Mouse (Mus musculus): ENCODE data around the gene Cela2a. TPM values are rescaled to one million over a fixed set of nuclear protein-coding genes. Genes with fewer than 3 reads are reported as not detected.
"Not testable (repeated sequence)": the region's sequence is repeated elsewhere in the genome, so short reads cannot be mapped to it uniquely, and the experiment has no call there.

Cela2a gene
- polyA plus RNA-seq, 1 experiment from 2014 or later, result 754 TPM

GRCm38 (mm10) chr4:141787462-141787861 is 38.5 kb downstream of the Cela2a start:
- Histone ChIP-seq H3K4me2 (ENCODE audit: low read depth, low read length) (no peak overlapping the region), H3K36me3 (ENCODE audit: control insufficient read depth, insufficient read depth, low read length) (peaks cover 7% of the 10 kb centered on the region; the same call in 1 of the 2 replicates), H3K27ac (ENCODE audit: low read length) (no peak overlapping the region), H3K9me3 (replicated peaks; ENCODE audit: control insufficient read depth, low read length) (no peaks in the 10 kb centered on the region), H3K27me3 (ENCODE audit: control insufficient read depth, insufficient read depth, low read length) (no peaks in the 10 kb centered on the region), H3K4me3 (replicated peaks; ENCODE audit: low read length) (no peak overlapping the region), H3K4me1 (ENCODE audit: control insufficient read depth, insufficient read depth, low read length) (peaks cover 10% of the 10 kb centered on the region), H3K9ac (ENCODE audit: low read length) (no peak overlapping the region)
- no peak for ATAC-seq (ENCODE audit: insufficient read depth, low FRiP score)
- 91% methylated on average over 7 of the region's 7 CpGs for WGBS

GRCm38 (mm10) chr4:141787046-141787445 is 38.9 kb downstream of the Cela2a start:
- Histone ChIP-seq H3K27me3 (ENCODE audit: control insufficient read depth, insufficient read depth, low read length) (no peaks in the 10 kb centered on the region), H3K36me3 (ENCODE audit: control insufficient read depth, insufficient read depth, low read length) (peaks cover 7% of the 10 kb centered on the region; the same call in 1 of the 2 replicates)

GRCm38 (mm10) chr4:141786141-141786540 is 39.8 kb downstream of the Cela2a start:
- H3K36me3 ChIP-seq (ENCODE audit: control insufficient read depth, insufficient read depth, low read length), result peaks cover 10% of the 10 kb centered on the region; the same call in 1 of the 2 replicates
- H3K4me2 ChIP-seq (ENCODE audit: low read depth, low read length), result no peak overlapping the region
- 87% methylated on average over 13 of the region's 13 CpGs for WGBS

More at GRCm38 (mm10) chr4:141787046-141787445, 38.9 kb downstream of the Cela2a start:
- no peak overlapping the region for H3K27ac ChIP-seq (ENCODE audit: low read length)
- H3K4me1 ChIP-seq (ENCODE audit: control insufficient read depth, insufficient read depth, low read length), result peaks cover 10% of the 10 kb centered on the region
- ATAC-seq (ENCODE audit: insufficient read depth, low FRiP score), result no peak
- H3K9me3 ChIP-seq (replicated peaks; ENCODE audit: control insufficient read depth, low read length), result no peaks in the 10 kb centered on the region
- H3K9ac ChIP-seq (ENCODE audit: low read length), result no peak overlapping the region
- no peak overlapping the region for H3K4me2 ChIP-seq (ENCODE audit: low read depth, low read length)
- WGBS, result 63% methylated on average over 6 of the region's 6 CpGs
- H3K4me3 ChIP-seq (replicated peaks; ENCODE audit: low read length), result no peak overlapping the region

GRCm38 (mm10) chr4:141784835-141785234 is 41.1 kb downstream of the Cela2a start:
- Histone ChIP-seq H3K27me3 (ENCODE audit: control insufficient read depth, insufficient read depth, low read length) (no peaks in the 10 kb centered on the region), H3K27ac (ENCODE audit: low read length) (no peak overlapping the region), H3K4me2 (ENCODE audit: low read depth, low read length) (no peak overlapping the region), H3K36me3 (ENCODE audit: control insufficient read depth, insufficient read depth, low read length) (peaks cover 15% of the 10 kb centered on the region; the same call in 1 of the 2 replicates), H3K9ac (ENCODE audit: low read length) (0 out of 2 replicates have a peak overlapping the region, but pooled peaks have one; percentile 1), H3K4me3 (replicated peaks; ENCODE audit: low read length) (no peak overlapping the region), H3K9me3 (replicated peaks; ENCODE audit: control insufficient read depth, low read length) (no peaks in the 10 kb centered on the region), H3K4me1 (ENCODE audit: control insufficient read depth, insufficient read depth, low read length) (peaks cover 4% of the 10 kb centered on the region)
- WGBS, result 76% methylated on average over 5 of the region's 5 CpGs
- ATAC-seq (ENCODE audit: insufficient read depth, low FRiP score), result no peak

More at GRCm38 (mm10) chr4:141786141-141786540, 39.8 kb downstream of the Cela2a start:
- Histone ChIP-seq H3K27ac (ENCODE audit: low read length) (no peak overlapping the region), H3K9me3 (replicated peaks; ENCODE audit: control insufficient read depth, low read length) (no peaks in the 10 kb centered on the region), H3K4me1 (ENCODE audit: control insufficient read depth, insufficient read depth, low read length) (peaks cover 10% of the 10 kb centered on the region), H3K9ac (ENCODE audit: low read length) (no peak overlapping the region), H3K27me3 (ENCODE audit: control insufficient read depth, insufficient read depth, low read length) (no peaks in the 10 kb centered on the region), H3K4me3 (replicated peaks; ENCODE audit: low read length) (no peak overlapping the region)
- ATAC-seq (ENCODE audit: insufficient read depth, low FRiP score), result no peak

- 94% methylated on average over 8 of the region's 8 CpGs for WGBS
- H3K9ac ChIP-seq (ENCODE audit: low read length), result no peak overlapping the region
- peaks cover 20% of the 10 kb centered on the region for H3K36me3 ChIP-seq (ENCODE audit: control insufficient read depth, insufficient read depth, low read length)
- ATAC-seq (ENCODE audit: insufficient read depth, low FRiP score), result no peak
- H3K27ac ChIP-seq (ENCODE audit: low read length), result no peak overlapping the region
- H3K4me3 ChIP-seq (replicated peaks; ENCODE audit: low read length), result no peak overlapping the region
- no peaks in the 10 kb centered on the region for H3K4me1 ChIP-seq (ENCODE audit: control insufficient read depth, insufficient read depth, low read length)
- no peaks in the 10 kb centered on the region for H3K27me3 ChIP-seq (ENCODE audit: control insufficient read depth, insufficient read depth, low read length)
- no peak overlapping the region for H3K4me2 ChIP-seq (ENCODE audit: low read depth, low read length)
- H3K9me3 ChIP-seq (replicated peaks; ENCODE audit: control insufficient read depth, low read length), result no peaks in the 10 kb centered on the region
Measured at GRCm38 (mm10) chr4:141781201-141781985, 44.6 kb downstream of the Cela2a start.

- Histone ChIP-seq H3K4me2 (ENCODE audit: low read depth, low read length) (no peak overlapping the region), H3K36me3 (ENCODE audit: control insufficient read depth, insufficient read depth, low read length) (peaks cover 24% of the 10 kb centered on the region), H3K9me3 (replicated peaks; ENCODE audit: control insufficient read depth, low read length) (no peaks in the 10 kb centered on the region), H3K4me3 (replicated peaks; ENCODE audit: low read length) (no peak overlapping the region), H3K27me3 (ENCODE audit: control insufficient read depth, insufficient read depth, low read length) (no peaks in the 10 kb centered on the region), H3K9ac (ENCODE audit: low read length) (no peak overlapping the region), H3K27ac (ENCODE audit: low read length) (no peak overlapping the region), H3K4me1 (ENCODE audit: control insufficient read depth, insufficient read depth, low read length) (no peaks in the 10 kb centered on the region)
- 88% methylated on average over 8 of the region's 8 CpGs for WGBS
- no peak for ATAC-seq (ENCODE audit: insufficient read depth, low FRiP score)
Measured at GRCm38 (mm10) chr4:141779828-141780227, 46.1 kb downstream of the Cela2a start.

GRCm38 (mm10) chr4:141773019-141773418 is 52.9 kb downstream of the Cela2a start:
- 85% methylated on average over 4 of the region's 4 CpGs for WGBS

GRCm38 (mm10) chr4:141771823-141772222 is 54.1 kb downstream of the Cela2a start:
- Histone ChIP-seq H3K4me1 (ENCODE audit: control insufficient read depth, insufficient read depth, low read length) (peaks cover 13% of the 10 kb centered on the region), H3K9me3 (replicated peaks; ENCODE audit: control insufficient read depth, low read length) (no peaks in the 10 kb centered on the region), H3K4me3 (replicated peaks; ENCODE audit: low read length) (no peak overlapping the region), H3K36me3 (ENCODE audit: control insufficient read depth, insufficient read depth, low read length) (peaks cover 30% of the 10 kb centered on the region), H3K27me3 (ENCODE audit: control insufficient read depth, insufficient read depth, low read length) (no peaks in the 10 kb centered on the region), H3K9ac (ENCODE audit: low read length) (no peak overlapping the region), H3K4me2 (ENCODE audit: low read depth, low read length) (no peak overlapping the region), H3K27ac (ENCODE audit: low read length) (no peak overlapping the region)
- ATAC-seq (ENCODE audit: insufficient read depth, low FRiP score), result no peak
- 84% methylated on average over 8 of the region's 8 CpGs for WGBS

More at GRCm38 (mm10) chr4:141773019-141773418, 52.9 kb downstream of the Cela2a start:
- H3K9me3 ChIP-seq (replicated peaks; ENCODE audit: control insufficient read depth, low read length); ATAC-seq (ENCODE audit: insufficient read depth, low FRiP score); H3K9ac ChIP-seq (ENCODE audit: low read length); H3K27me3 ChIP-seq (ENCODE audit: control insufficient read depth, insufficient read depth, low read length); H3K27ac ChIP-seq (ENCODE audit: low read length); H3K4me2 ChIP-seq (ENCODE audit: low read depth, low read length); H3K4me3 ChIP-seq (replicated peaks; ENCODE audit: low read length); H3K4me1 ChIP-seq (ENCODE audit: control insufficient read depth, insufficient read depth, low read length): not testable (repeated sequence)
- peaks cover 31% of the 10 kb centered on the region for H3K36me3 ChIP-seq (ENCODE audit: control insufficient read depth, insufficient read depth, low read length)

GRCm38 (mm10) chr4:141769501-141770160 is 56.3 kb downstream of the Cela2a start:
- 77% methylated on average over 8 of the region's 8 CpGs for WGBS
- peaks cover 21% of the 10 kb centered on the region for H3K36me3 ChIP-seq (ENCODE audit: control insufficient read depth, insufficient read depth, low read length)
- no peaks in the 10 kb centered on the region for H3K9me3 ChIP-seq (replicated peaks; ENCODE audit: control insufficient read depth, low read length)
- no peaks in the 10 kb centered on the region for H3K27me3 ChIP-seq (ENCODE audit: control insufficient read depth, insufficient read depth, low read length)
- H3K4me1 ChIP-seq (ENCODE audit: control insufficient read depth, insufficient read depth, low read length), result peaks cover 20% of the 10 kb centered on the region
- no peak overlapping the region for H3K4me2 ChIP-seq (ENCODE audit: low read depth, low read length)
- H3K4me3 ChIP-seq (replicated peaks; ENCODE audit: low read length), result no peak overlapping the region
- no peak for ATAC-seq (ENCODE audit: insufficient read depth, low FRiP score)
- no peak overlapping the region for H3K9ac ChIP-seq (ENCODE audit: low read length)
- no peak overlapping the region for H3K27ac ChIP-seq (ENCODE audit: low read length)

Data from stomach, embryonic 16.5 days (tissue).